Mouse (Mus musculus) ES-Bruce4 (cell line): ENCODE measurements at regions not wholly inside any gene's neighbourhood (a gene's known extent, or its start where the extent isn't known, plus 50 kb on each side); places are given as distances from the start of the nearest gene placed in this dataset.

ENCODE experiments used
- CTCF ChIP-seq: IDR thresholded peaks from one replicate; pipeline ENCODE4 v1.8.1; 2011; ENCODE audit warnings: low read depth, low read length
- POLR2A ChIP-seq: IDR thresholded peaks from one replicate; pipeline ENCODE4 v1.8.1; 2011; ENCODE audit warnings: low read length; ENCODE audit not compliant: insufficient read depth

GRCm38 (mm10) chr17:93068489-93068888 lies 130.3 kb upstream of the Adcyap1 start:
- TF ChIP-seq CTCF (no peak), POLR2A (no peak)
